ENCODE assay signal across 13 mouse cellular contexts in genomic region chr2:167328340-167328739, GRCm38 (mm10). TPM values are rescaled to one million over a fixed set of nuclear protein-coding genes. Genes with fewer than 3 reads are reported as not detected.
A peak's percentile ranks its signal among the peaks of the same experiment; 100 is the strongest.
DNase-seq lines count a peak whose midpoint lies in the region; TF ChIP-seq lines count a peak whose summit lies in the region.
"Had no signal": no experiment of that assay in that cellular context is flagged by ENCODE, and none has a peak within 500 bp of the region (broad histone marks: within the 10 kb centered on the region; RNA-seq: fewer than 3 reads in every experiment).

No protein-coding gene starts in this region.

- intact Hi-C loops in heart, postnatal 14 days (cut with DNase I), result no loop called here
- intact Hi-C loops in heart, postnatal 36 days (cut with DNase I), result no loop called here
- intact Hi-C loops in gastrocnemius, adult 2 months (cut with DNase I), result no loop called here

- no peak for TF ChIP-seq POLR2A in cerebellum, adult 2 months (IDR thresholded peaks at IDR 0.05; ENCODE audit: borderline replicate concordance, insufficient read depth, low read length)

- H3K27ac ChIP-seq in cerebellum, adult 2 months (ENCODE audit: insufficient read depth, low read length), result 0 out of 2 replicates have a peak overlapping the region, but pooled peaks have one; percentile 3
- peak overlapping the region; percentile 86 for H3K27ac ChIP-seq in gastrocnemius, adult 2 months
- H3K27ac ChIP-seq: hindbrain, embryonic 13.5 days; limb, embryonic 10.5 days; liver, embryonic 13.5 days; midbrain, embryonic 15.5 days had no signal

- peaks cover 59% of the 10 kb centered on the region for H3K4me1 ChIP-seq in cerebellum, adult 2 months (ENCODE audit: control insufficient read depth, insufficient read depth, low read length)

- peak; percentile 43 for DNase-seq in heart, postnatal 14 days
- DNase-seq in heart, postnatal 36 days, result no peak
- peak; percentile 85 for DNase-seq in brain, adult 2 months (ENCODE audit: low read depth, low spot score)
- peak; percentile 77 to 86 for DNase-seq in cerebellum, adult 2 months
- DNase-seq in gastrocnemius, adult 2 months, result peak; percentile 75
- DNase-seq in thymus, postnatal 0 days (ENCODE audit: low spot score), result no peak
- no peak for DNase-seq in urinary bladder, postnatal 10 days (ENCODE audit: low spot score)
- DNase-seq: liver, embryonic 13.5 days; right cerebral cortex, adult 18-20 months had no signal

- TF ChIP-seq CTCF in cerebellum, adult 2 months (IDR thresholded peaks at IDR 0.05; ENCODE audit: borderline replicate concordance, insufficient read depth, low read depth, low read length), result no peak; the same call in 1 of the 2 replicates
- TF ChIP-seq CTCF in gastrocnemius, adult 2 months (IDR thresholded peaks at IDR 0.05), result no peak

- WGBS in cerebellum, adult 2 months, result 23% methylated on average over 6 of the region's 6 CpGs

- no peaks in the 10 kb centered on the region for H3K27me3 ChIP-seq in cerebellum, adult 2 months (ENCODE audit: control insufficient read depth, insufficient read depth, low read length)
- H3K27me3 ChIP-seq: hindbrain, embryonic 13.5 days; liver, embryonic 13.5 days; midbrain, embryonic 15.5 days had no signal

- no peak overlapping the region for H3K4me3 ChIP-seq in cerebellum, adult 2 months (replicated peaks; ENCODE audit: insufficient read depth, low read depth, low read length)
- no peak overlapping the region for H3K4me3 ChIP-seq in gastrocnemius, adult 2 months
- H3K4me3 ChIP-seq: hindbrain, embryonic 13.5 days; limb, embryonic 10.5 days; liver, embryonic 13.5 days; megakaryocyte, embryonic 14.5 days; midbrain, embryonic 15.5 days had no signal

RNA-seq across cellular contexts. Expression of gene B4galt5, which starts 20.6 kb away (rescaled TPM):
- total RNA-seq in heart, postnatal 14 days (2021), result 10 to 100 TPM; 18.5 to 19.8 TPM
- 10 to 100 TPM in 1 of 2 experiments, 1 to 10 TPM in 1; 10.0 to 13.5 TPM for total RNA-seq in heart, postnatal 36 days (2021)
- polyA plus RNA-seq in cerebellum, adult 2 months (2012; rRNA removed), result 53.5 and 59.4 TPM in 2 replicates
- 10 to 100 TPM in 1 of 2 experiments, 1 to 10 TPM in 1; 7.8 to 10.6 TPM for total RNA-seq in gastrocnemius, adult 2 months (2021)
- 4.6 and 5.8 TPM in 2 replicates for polyA plus RNA-seq in thymus, postnatal 0 days (2015; fragmentation: Nextera tagmentation; extraction: Ambion mirVana)

Comparison
In these comparisons a context has a peak if more than half of its experiments do, and no peak if none do; other contexts are left out.
1. DNase-seq: peak in heart, postnatal 14 days (2 of 2), brain, adult 2 months (single experiment), cerebellum, adult 2 months (2 of 2) and gastrocnemius, adult 2 months (single experiment); none in heart, postnatal 36 days (0 of 2), thymus, postnatal 0 days (single experiment) and urinary bladder, postnatal 10 days (single experiment).